Mouse (Mus musculus) bone marrow, adult 2 months (tissue): Measurements from ENCODE around the gene Rnf157.

Experiments used
- CTCF ChIP-seq: fragments of 200-500 bp; IDR thresholded peaks from 2 replicates; pipeline ENCODE4 v1.5.1; 2011; ENCODE audit warnings: low read length, control low read depth; ENCODE audit not compliant: control insufficient read depth, insufficient read depth
- POLR2A ChIP-seq: fragments of 200-500 bp; IDR thresholded peaks from 2 replicates; pipeline ENCODE4 v1.6.1; 2011; ENCODE audit warnings: low read depth, mild to moderate bottlenecking, control low read depth, low read length, borderline replicate concordance; ENCODE audit not compliant: control insufficient read depth

- TF ChIP-seq POLR2A (no peak), CTCF (no peak)
Measured at GRCm38 (mm10) chr11:116296191-116296734, 116.6 kb downstream of the Rnf157 start.
